Mouse (Mus musculus) common myeloid progenitor, adult 5-6 weeks (primary cell): ENCODE data around the gene Tmem117. TPM values are rescaled to one million over a fixed set of nuclear protein-coding genes. Genes with fewer than 3 reads are reported as not detected.
A peak's percentile ranks its signal among the peaks of the same experiment; 100 is the strongest.

Source experiments
- ATAC-seq: replicated peaks from 2 replicates; pipeline ENCODE4 v1.8.0; 2016; ENCODE audit warnings: low read depth, mild to moderate bottlenecking, moderate TSS enrichment, inconsistent platforms; ENCODE audit not compliant: poor library complexity, severe bottlenecking
- total RNA-seq: library from RNA; stranded (forward); fragments of 200-1000, 187-1606 nt; gene quantifications from 2 replicates; pipeline ENCODE4 v1.2.3, GENCODE M21; 2017

Tmem117 gene
- total RNA-seq, 1 experiment from 2014 or later = not detected

- no peak for ATAC-seq
These were observed 60.8 kb downstream of the Tmem117 start for GRCm38 (mm10) chr15:94689884-94690231.

GRCm38 (mm10) chr15:94722759-94723158, 93.7 kb downstream of the Tmem117 start:
- ATAC-seq = no peak

- no peak for ATAC-seq
These were observed 103.1 kb downstream of the Tmem117 start for GRCm38 (mm10) chr15:94732104-94732503.

- peak; percentile 60; the same call in 1 of the 2 replicates for ATAC-seq
These were observed 140.2 kb downstream of the Tmem117 start for GRCm38 (mm10) chr15:94769227-94769626.

GRCm38 (mm10) chr15:94770832-94771578, 142.0 kb downstream of the Tmem117 start:
- no peak for ATAC-seq

GRCm38 (mm10) chr15:94771691-94772090, 142.7 kb downstream of the Tmem117 start:
- ATAC-seq = no peak

- ATAC-seq = no peak
These were observed 147.4 kb downstream of the Tmem117 start for GRCm38 (mm10) chr15:94776119-94777069.

GRCm38 (mm10) chr15:94781556-94781955, 152.5 kb downstream of the Tmem117 start:
- no peak for ATAC-seq

- no peak for ATAC-seq
These were observed 164.4 kb downstream of the Tmem117 start for GRCm38 (mm10) chr15:94793455-94793854.

GRCm38 (mm10) chr15:94795484-94795883, 166.5 kb downstream of the Tmem117 start:
- ATAC-seq = no peak

- no peak for ATAC-seq
These were observed 169.2 kb downstream of the Tmem117 start for GRCm38 (mm10) chr15:94798236-94798635.

GRCm38 (mm10) chr15:94801462-94801861, 172.4 kb downstream of the Tmem117 start:
- no peak for ATAC-seq

- no peak for ATAC-seq
These were observed 173.8 kb downstream of the Tmem117 start for GRCm38 (mm10) chr15:94802820-94803219.

- no peak for ATAC-seq
These were observed 174.8 kb downstream of the Tmem117 start for GRCm38 (mm10) chr15:94803624-94804342.

- no peak for ATAC-seq
These were observed 177.0 kb downstream of the Tmem117 start for GRCm38 (mm10) chr15:94806005-94806404.

GRCm38 (mm10) chr15:94811550-94811949, 182.5 kb downstream of the Tmem117 start:
- no peak for ATAC-seq

GRCm38 (mm10) chr15:94814213-94815100, 185.4 kb downstream of the Tmem117 start:
- no peak for ATAC-seq

GRCm38 (mm10) chr15:94835634-94836033, 206.6 kb downstream of the Tmem117 start:
- ATAC-seq = no peak

GRCm38 (mm10) chr15:94838646-94839045, 209.6 kb downstream of the Tmem117 start:
- ATAC-seq = no peak
